Mouse (Mus musculus) liver, adult 2 months (tissue): ENCODE measurements at regions not wholly inside any gene's neighbourhood (a gene's known extent, or its start where the extent isn't known, plus 50 kb on each side); places are given as distances from the start of the nearest gene placed in this dataset.

Experiments used
- DNase-seq: peaks from one replicate; pipeline ENCODE4 v3.0.0-alpha.2; 2011; ENCODE audit warnings: low read depth, low spot score; ENCODE audit errors: extremely low read depth
- H3K27ac ChIP-seq: fragments of 200-500 bp; replicated peaks from 2 replicates; pipeline ENCODE4 v1.5.1; 2012; ENCODE audit warnings: low read depth, mild to moderate bottlenecking, control low read depth, inconsistent platforms, low read length; ENCODE audit not compliant: insufficient read depth
- H3K27me3 ChIP-seq: fragments of 200-500 bp; 2 replicates; pipeline ENCODE4 v1.6.1; 2012; ENCODE audit warnings: mild to moderate bottlenecking, moderate library complexity, low read length, inconsistent platforms; ENCODE audit not compliant: control insufficient read depth, insufficient read depth
- H3K36me3 ChIP-seq: fragments of 200-500 bp; 2 replicates; pipeline ENCODE4 v1.6.1; 2012; ENCODE audit warnings: low read length, inconsistent platforms; ENCODE audit not compliant: control insufficient read depth, insufficient read depth
- H3K4me1 ChIP-seq: fragments of 200-500 bp; 2 replicates; pipeline ENCODE4 v1.6.1; 2011; ENCODE audit warnings: low read length; ENCODE audit not compliant: control insufficient read depth, insufficient read depth
- H3K4me3 ChIP-seq: fragments of 200-500 bp; 2 replicates; pipeline ENCODE4 v1.5.1; 2011; ENCODE audit warnings: low read depth, mild to moderate bottlenecking, control low read depth, low read length, moderate library complexity; ENCODE audit not compliant: insufficient read depth
- H3K79me2 ChIP-seq: fragments of 200-500 bp; 2 replicates; pipeline ENCODE4 v1.6.1; 2012; ENCODE audit warnings: inconsistent platforms, mild to moderate bottlenecking, low read length, moderate library complexity; ENCODE audit not compliant: control insufficient read depth, insufficient read depth
- H3K9ac ChIP-seq: fragments of 200-500 bp; 2 replicates; pipeline ENCODE4 v1.6.1; 2012; ENCODE audit warnings: low read depth, mild to moderate bottlenecking, control low read depth, inconsistent platforms, low read length
- CTCF ChIP-seq: fragments of 200-500 bp; IDR thresholded peaks from 2 replicates; pipeline ENCODE4 v1.5.1; 2011; ENCODE audit warnings: low read depth, low read length, control low read depth
- POLR2A ChIP-seq: fragments of 200-500 bp; IDR thresholded peaks from 2 replicates; pipeline ENCODE4 v1.6.1; 2011; ENCODE audit warnings: low read length, control low read depth; ENCODE audit not compliant: insufficient read depth; ENCODE audit errors: extremely low read depth
- WGBS: fragments of 180-500 bp; shearing (Covaris S2); methylation state at CpG from one replicate; pipeline ENCODE4 v1.1.7; 2018; 5-methylcytosine and 5-hydroxymethylcytosine counted together

GRCm38 (mm10) chr12:16154256-16154655, 337.5 kb upstream of the Trib2 start:
- peaks cover 5% of the 10 kb centered on the region; the same call in 1 of the 2 replicates for H3K4me1 ChIP-seq
- no peaks in the 10 kb centered on the region for H3K36me3 ChIP-seq
- no peak overlapping the region for H3K9ac ChIP-seq
- no peak for DNase-seq
- H3K79me2 ChIP-seq, result no peaks in the 10 kb centered on the region
- H3K27ac ChIP-seq, result no peak overlapping the region
- TF ChIP-seq POLR2A, result no peak
- TF ChIP-seq CTCF, result no peak
- 88% methylated on average over 1 of the region's 1 CpGs for WGBS
- no peaks in the 10 kb centered on the region for H3K27me3 ChIP-seq
- H3K4me3 ChIP-seq, result no peak overlapping the region

GRCm38 (mm10) chr12:16152108-16152507, 335.4 kb upstream of the Trib2 start:
- Histone ChIP-seq H3K4me1 (no peaks in the 10 kb centered on the region), H3K36me3 (no peaks in the 10 kb centered on the region), H3K4me3 (no peak overlapping the region), H3K27me3 (no peaks in the 10 kb centered on the region), H3K27ac (no peak overlapping the region), H3K79me2 (no peaks in the 10 kb centered on the region), H3K9ac (no peak overlapping the region)
- 85% methylated on average over 11 of the region's 11 CpGs for WGBS
- TF ChIP-seq POLR2A (no peak), CTCF (no peak)
- no peak for DNase-seq

- TF ChIP-seq POLR2A, result no peak
- TF ChIP-seq CTCF, result no peak
- Histone ChIP-seq H3K9ac (no peak overlapping the region), H3K36me3 (no peaks in the 10 kb centered on the region), H3K4me3 (no peak overlapping the region), H3K27ac (no peak overlapping the region), H3K27me3 (no peaks in the 10 kb centered on the region), H3K4me1 (no peaks in the 10 kb centered on the region), H3K79me2 (no peaks in the 10 kb centered on the region)
- WGBS, result 74% methylated on average over 5 of the region's 5 CpGs
- no peak for DNase-seq
Measured at GRCm38 (mm10) chr12:16151170-16151702, 334.5 kb upstream of the Trib2 start.

GRCm38 (mm10) chr12:16146919-16147318, 330.2 kb upstream of the Trib2 start:
- Histone ChIP-seq H3K4me1 (no peaks in the 10 kb centered on the region), H3K27ac (no peak overlapping the region), H3K79me2 (no peaks in the 10 kb centered on the region), H3K27me3 (no peaks in the 10 kb centered on the region), H3K9ac (no peak overlapping the region), H3K36me3 (no peaks in the 10 kb centered on the region), H3K4me3 (no peak overlapping the region)
- TF ChIP-seq CTCF (no peak), POLR2A (no peak)
- DNase-seq, result no peak
- 79% methylated on average over 2 of the region's 2 CpGs for WGBS

- TF ChIP-seq POLR2A (no peak), CTCF (no peak)
- Histone ChIP-seq H3K4me1 (no peaks in the 10 kb centered on the region), H3K27ac (no peak overlapping the region), H3K36me3 (no peaks in the 10 kb centered on the region), H3K4me3 (no peak overlapping the region), H3K79me2 (no peaks in the 10 kb centered on the region), H3K27me3 (no peaks in the 10 kb centered on the region), H3K9ac (no peak overlapping the region)
- WGBS, result 78% methylated on average over 7 of the region's 7 CpGs
- DNase-seq, result no peak
Measured at GRCm38 (mm10) chr12:16145621-16146020, 328.9 kb upstream of the Trib2 start.

GRCm38 (mm10) chr12:16141193-16141592, 324.5 kb upstream of the Trib2 start:
- no peaks in the 10 kb centered on the region for H3K79me2 ChIP-seq
- no peaks in the 10 kb centered on the region for H3K27me3 ChIP-seq
- no peak overlapping the region for H3K9ac ChIP-seq
- no peaks in the 10 kb centered on the region for H3K36me3 ChIP-seq
- no peak for TF ChIP-seq CTCF
- no peak for TF ChIP-seq POLR2A
- 79% methylated on average over 4 of the region's 4 CpGs for WGBS
- no peak for DNase-seq
- H3K4me3 ChIP-seq, result no peak overlapping the region
- no peak overlapping the region for H3K27ac ChIP-seq
- H3K4me1 ChIP-seq, result no peaks in the 10 kb centered on the region
